Mouse (Mus musculus): Measurements from ENCODE around the gene Med13l.

DNA sequence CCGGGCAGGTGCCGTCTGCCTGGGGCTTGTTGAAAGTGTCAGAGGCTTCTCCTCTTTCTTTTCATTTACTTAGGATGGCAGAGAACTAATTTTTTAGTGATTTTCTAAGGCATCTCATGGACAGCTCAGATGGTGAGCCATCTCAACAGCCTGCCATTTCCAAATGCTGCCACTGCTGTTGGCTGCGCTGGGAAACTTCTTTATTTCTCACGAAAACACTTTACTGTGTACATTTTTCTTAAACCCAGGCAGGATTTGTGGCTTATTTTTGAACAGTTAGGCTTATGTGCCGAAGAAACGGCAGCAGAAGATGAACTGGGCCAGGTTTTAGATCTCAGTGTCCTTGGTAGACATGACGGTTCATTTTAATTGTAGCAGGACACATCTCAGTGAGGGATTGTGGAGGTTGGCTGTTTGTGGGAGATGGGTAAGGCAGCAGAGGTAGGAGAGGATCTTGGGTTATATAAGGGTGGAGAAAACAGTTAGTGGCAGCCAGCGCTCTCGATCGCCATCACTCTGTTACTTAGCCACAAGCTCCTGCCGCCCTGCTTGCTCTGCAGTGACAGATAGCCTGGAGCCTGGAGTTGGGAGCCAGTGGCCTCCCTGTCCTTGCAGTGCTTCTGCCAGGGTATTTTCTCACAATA, 45.1 kb downstream of the Med13l start:
- TF ChIP-seq POLR2A (IDR thresholded peaks at IDR 0.05; ENCODE audit: low read depth, low read length) (no peak), CTCF (IDR thresholded peaks at IDR 0.05; ENCODE audit: extremely low read depth, insufficient read depth, insufficient read length, insufficient replicate concordance) (no peak)

All from spleen, adult 2 months (tissue).